Mouse (Mus musculus): ENCODE measurements around the gene 1810010D01Rik. TPM values are rescaled to one million over a fixed set of nuclear protein-coding genes. Genes with fewer than 3 reads are reported as not detected.

Gene 1810010D01Rik
- polyA plus RNA-seq, 1 experiment from 2014 or later: not detected

DNA sequence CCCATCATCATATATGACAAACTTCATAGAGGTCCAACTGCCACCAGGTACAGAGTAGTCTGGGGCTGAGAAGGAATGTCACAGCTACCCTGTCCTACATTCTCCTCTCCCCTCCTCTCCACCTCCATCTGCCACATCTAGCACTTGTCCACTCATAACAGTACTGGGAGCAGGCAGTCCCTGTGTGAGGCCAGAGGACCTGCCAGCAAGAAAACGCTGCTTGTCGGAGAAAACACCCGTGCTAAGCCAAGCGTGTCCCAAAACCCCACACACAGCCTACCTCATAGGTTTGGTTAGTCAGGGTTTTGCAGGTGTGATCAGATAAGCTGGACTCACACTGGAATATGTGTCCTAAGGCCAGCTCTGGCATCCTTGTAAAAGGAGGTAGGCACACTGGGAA, 33.0 kb upstream of the 1810010D01Rik start:
- H3K27me3 ChIP-seq (ENCODE audit: control insufficient read depth, insufficient read depth, low read length): no peaks in the 10 kb centered on the region
- 0 out of 2 replicates have a peak, but pooled peaks cover 3% of the 10 kb centered on the region for H3K4me1 ChIP-seq (ENCODE audit: control insufficient read depth, insufficient read depth, low read length)
- no peaks in the 10 kb centered on the region for H3K9me3 ChIP-seq (ENCODE audit: control insufficient read depth, low read length)
- no peak overlapping the region for H3K4me2 ChIP-seq (ENCODE audit: low read depth, severe bottlenecking)
- no peak overlapping the region for H3K9ac ChIP-seq (ENCODE audit: low read length)
- no peak overlapping the region for H3K4me3 ChIP-seq (ENCODE audit: low read depth, low read length)
- H3K36me3 ChIP-seq (ENCODE audit: control insufficient read depth, insufficient read depth, low read length): no peaks in the 10 kb centered on the region
- DNase-seq (ENCODE audit: low spot score): no peak
- no peak for ATAC-seq (ENCODE audit: insufficient number of reproducible peaks, low FRiP score, low TSS enrichment, low read depth)
- WGBS: 90% methylated on average over 4 of the region's 4 CpGs
- no peak overlapping the region for H3K27ac ChIP-seq (replicated peaks; ENCODE audit: low read depth, low read length)

DNA sequence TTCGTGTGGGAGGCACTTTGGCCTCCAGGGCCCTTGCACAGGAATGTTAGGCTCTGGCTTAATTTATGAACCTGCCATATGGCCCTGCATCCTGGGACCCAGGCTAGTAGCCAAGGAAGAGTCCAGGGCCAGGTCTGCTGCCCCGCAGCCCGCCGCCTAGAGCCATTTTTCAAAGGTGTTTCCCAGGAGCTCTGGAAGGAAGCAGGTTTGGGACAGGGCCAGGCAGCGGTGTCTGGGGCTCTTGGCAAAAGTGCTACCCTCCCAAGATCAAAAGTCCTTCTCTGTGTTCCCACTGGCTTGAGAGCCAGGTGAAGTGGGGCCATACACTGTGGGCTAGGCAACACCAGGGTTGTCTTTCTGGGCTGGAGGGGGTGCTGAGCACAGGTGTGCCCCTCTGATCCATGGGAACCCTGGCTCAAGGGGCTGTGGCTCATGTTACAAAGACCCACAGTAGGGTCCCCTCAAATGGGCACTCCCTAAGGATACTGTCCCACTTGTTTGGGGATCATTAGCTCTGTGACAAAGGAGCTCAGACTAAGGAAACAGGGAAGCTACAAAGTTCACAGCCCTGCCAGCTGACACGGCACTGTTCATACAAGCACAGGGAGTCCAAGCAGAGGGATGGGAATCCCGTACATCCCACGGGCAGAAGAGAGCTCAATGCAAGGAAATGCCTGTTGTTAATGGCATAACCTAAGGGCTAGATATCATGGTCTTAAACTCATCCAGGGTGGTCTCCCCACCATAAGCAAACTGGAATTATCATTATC, 32.0 kb upstream of the 1810010D01Rik start:
- Histone ChIP-seq H3K27ac (replicated peaks; ENCODE audit: low read depth, low read length) (no peak overlapping the region), H3K36me3 (ENCODE audit: control insufficient read depth, insufficient read depth, low read length) (no peaks in the 10 kb centered on the region), H3K4me2 (ENCODE audit: low read depth, severe bottlenecking) (no peak overlapping the region), H3K27me3 (ENCODE audit: control insufficient read depth, insufficient read depth, low read length) (no peaks in the 10 kb centered on the region), H3K4me1 (ENCODE audit: control insufficient read depth, insufficient read depth, low read length) (0 out of 2 replicates have a peak, but pooled peaks cover 3% of the 10 kb centered on the region), H3K4me3 (ENCODE audit: low read depth, low read length) (no peak overlapping the region), H3K9me3 (ENCODE audit: control insufficient read depth, low read length) (no peaks in the 10 kb centered on the region), H3K9ac (ENCODE audit: low read length) (no peak overlapping the region)
- 60% methylated on average over 8 of the region's 8 CpGs for WGBS
- no peak for ATAC-seq (ENCODE audit: insufficient number of reproducible peaks, low FRiP score, low TSS enrichment, low read depth)
- no peak for DNase-seq (ENCODE audit: low spot score)

DNA sequence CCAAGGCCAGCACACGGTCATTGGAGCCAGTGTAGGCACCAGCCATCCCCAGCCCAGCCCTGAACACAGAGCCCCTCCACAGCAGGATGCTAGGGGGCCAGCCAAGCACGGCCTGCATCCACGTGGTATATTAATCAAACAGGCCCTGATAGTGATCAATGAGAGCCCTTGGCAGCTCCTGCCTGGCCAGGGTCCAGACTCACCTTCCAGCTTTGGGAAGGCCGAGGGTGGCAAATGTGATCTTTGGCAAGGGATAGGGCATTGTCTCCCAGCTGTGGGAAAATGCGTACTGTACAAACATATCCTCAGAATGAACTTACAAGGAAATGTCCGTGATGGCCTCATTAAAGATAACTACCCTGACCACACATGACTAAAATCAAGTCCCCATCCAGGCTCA, 31.2 kb upstream of the 1810010D01Rik start:
- Histone ChIP-seq H3K4me2 (ENCODE audit: low read depth, severe bottlenecking) (no peak overlapping the region), H3K4me3 (ENCODE audit: low read depth, low read length) (no peak overlapping the region), H3K27me3 (ENCODE audit: control insufficient read depth, insufficient read depth, low read length) (no peaks in the 10 kb centered on the region), H3K36me3 (ENCODE audit: control insufficient read depth, insufficient read depth, low read length) (no peaks in the 10 kb centered on the region), H3K9me3 (ENCODE audit: control insufficient read depth, low read length) (no peaks in the 10 kb centered on the region), H3K4me1 (ENCODE audit: control insufficient read depth, insufficient read depth, low read length) (0 out of 2 replicates have a peak, but pooled peaks cover 3% of the 10 kb centered on the region), H3K27ac (replicated peaks; ENCODE audit: low read depth, low read length) (no peak overlapping the region), H3K9ac (ENCODE audit: low read length) (no peak overlapping the region)
- WGBS: 63% methylated on average over 6 of the region's 6 CpGs
- no peak for ATAC-seq (ENCODE audit: insufficient number of reproducible peaks, low FRiP score, low TSS enrichment, low read depth)
- no peak for DNase-seq (ENCODE audit: low spot score)

DNA sequence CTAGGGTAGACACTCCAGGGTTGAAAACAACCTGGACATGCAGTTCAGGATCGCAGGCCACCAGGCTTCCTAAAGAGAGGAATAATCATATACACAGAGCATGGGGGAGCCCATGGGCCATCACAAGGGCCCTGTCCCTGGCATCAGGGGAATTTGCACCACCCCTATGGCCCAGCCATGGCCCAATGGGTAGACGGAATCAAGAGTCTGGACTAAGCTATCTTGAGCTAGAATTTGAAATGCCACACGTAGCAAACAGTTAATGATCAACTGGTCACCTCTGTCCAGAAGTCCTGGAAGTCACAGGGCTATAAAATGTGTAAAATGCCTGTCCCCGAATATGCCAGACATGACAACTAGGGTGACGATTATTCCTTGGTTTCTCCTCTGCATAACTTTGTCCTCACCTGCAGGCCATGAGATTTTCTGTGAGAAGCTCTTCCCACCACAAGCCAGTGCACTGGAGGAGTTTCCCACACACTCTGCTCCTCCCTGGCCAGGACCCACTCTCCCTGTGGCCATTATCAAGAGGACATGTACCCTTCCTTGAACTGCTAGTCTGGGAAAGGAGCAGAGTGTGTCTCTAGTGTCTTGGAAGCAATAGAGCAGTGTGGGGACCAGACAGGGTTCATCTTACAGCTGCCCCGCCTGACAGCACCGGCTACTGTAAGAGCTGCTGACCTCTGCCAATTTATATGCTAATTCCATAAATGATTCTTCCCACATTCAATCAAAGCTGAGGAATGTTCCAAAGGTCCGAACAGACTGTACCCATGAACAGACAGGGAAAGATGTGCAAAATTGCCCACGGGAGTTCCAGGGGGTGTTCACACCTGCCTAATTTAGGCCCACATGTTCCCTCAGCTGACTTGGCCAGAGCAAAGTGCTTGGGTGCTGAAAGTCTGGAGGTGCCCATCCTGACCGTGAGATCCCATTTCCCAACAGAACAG, 27.2 kb upstream of the 1810010D01Rik start:
- no peak for ATAC-seq (ENCODE audit: insufficient number of reproducible peaks, low FRiP score, low TSS enrichment, low read depth)
- WGBS: 77% methylated on average over 10 of the region's 10 CpGs

GRCm38 (mm10) chr7:145231659-145232058, 23.7 kb upstream of the 1810010D01Rik start:
- DNase-seq (ENCODE audit: low spot score): no peak
- no peak overlapping the region; the same call in 1 of the 2 replicates for H3K4me2 ChIP-seq (ENCODE audit: low read depth, severe bottlenecking)
- 0 out of 2 replicates have a peak, but pooled peaks cover 4% of the 10 kb centered on the region for H3K4me1 ChIP-seq (ENCODE audit: control insufficient read depth, insufficient read depth, low read length)
- H3K9ac ChIP-seq (ENCODE audit: low read length): no peak overlapping the region
- H3K4me3 ChIP-seq (ENCODE audit: low read depth, low read length): no peak overlapping the region
- no peaks in the 10 kb centered on the region for H3K36me3 ChIP-seq (ENCODE audit: control insufficient read depth, insufficient read depth, low read length)
- 78% methylated on average over 9 of the region's 9 CpGs for WGBS
- H3K27me3 ChIP-seq (ENCODE audit: control insufficient read depth, insufficient read depth, low read length): no peaks in the 10 kb centered on the region
- H3K27ac ChIP-seq (replicated peaks; ENCODE audit: low read depth, low read length): no peak overlapping the region
- no peaks in the 10 kb centered on the region for H3K9me3 ChIP-seq (ENCODE audit: control insufficient read depth, low read length)
- no peak for ATAC-seq (ENCODE audit: insufficient number of reproducible peaks, low FRiP score, low TSS enrichment, low read depth)

More for the DNA sequence above, 27.2 kb upstream of the 1810010D01Rik start:
- H3K27ac ChIP-seq (replicated peaks; ENCODE audit: low read depth, low read length): no peak overlapping the region
- no peak overlapping the region for H3K9ac ChIP-seq (ENCODE audit: low read length)
- 0 out of 2 replicates have a peak, but pooled peaks cover 6% of the 10 kb centered on the region for H3K4me1 ChIP-seq (ENCODE audit: control insufficient read depth, insufficient read depth, low read length)
- H3K4me3 ChIP-seq (ENCODE audit: low read depth, low read length): no peak overlapping the region
- no peak overlapping the region for H3K4me2 ChIP-seq (ENCODE audit: low read depth, severe bottlenecking)
- H3K36me3 ChIP-seq (ENCODE audit: control insufficient read depth, insufficient read depth, low read length): no peaks in the 10 kb centered on the region
- no peak for DNase-seq (ENCODE audit: low spot score)
- no peaks in the 10 kb centered on the region for H3K9me3 ChIP-seq (ENCODE audit: control insufficient read depth, low read length)
- no peaks in the 10 kb centered on the region for H3K27me3 ChIP-seq (ENCODE audit: control insufficient read depth, insufficient read depth, low read length)

GRCm38 (mm10) chr7:145226641-145227040, 18.7 kb upstream of the 1810010D01Rik start:
- DNase-seq (ENCODE audit: low spot score) (no peak), ATAC-seq (ENCODE audit: insufficient number of reproducible peaks, low FRiP score, low TSS enrichment, low read depth) (no peak)
- no peaks in the 10 kb centered on the region for H3K27me3 ChIP-seq (ENCODE audit: control insufficient read depth, insufficient read depth, low read length)
- no peaks in the 10 kb centered on the region for H3K9me3 ChIP-seq (ENCODE audit: control insufficient read depth, low read length)
- no peak overlapping the region for H3K9ac ChIP-seq (ENCODE audit: low read length)
- H3K4me2 ChIP-seq (ENCODE audit: low read depth, severe bottlenecking): no peak overlapping the region
- 91% methylated on average over 6 of the region's 6 CpGs for WGBS
- no peak overlapping the region for H3K4me3 ChIP-seq (ENCODE audit: low read depth, low read length)
- no peak overlapping the region for H3K27ac ChIP-seq (replicated peaks; ENCODE audit: low read depth, low read length)
- H3K4me1 ChIP-seq (ENCODE audit: control insufficient read depth, insufficient read depth, low read length): 0 out of 2 replicates have a peak, but pooled peaks cover 6% of the 10 kb centered on the region
- H3K36me3 ChIP-seq (ENCODE audit: control insufficient read depth, insufficient read depth, low read length): no peaks in the 10 kb centered on the region

DNA sequence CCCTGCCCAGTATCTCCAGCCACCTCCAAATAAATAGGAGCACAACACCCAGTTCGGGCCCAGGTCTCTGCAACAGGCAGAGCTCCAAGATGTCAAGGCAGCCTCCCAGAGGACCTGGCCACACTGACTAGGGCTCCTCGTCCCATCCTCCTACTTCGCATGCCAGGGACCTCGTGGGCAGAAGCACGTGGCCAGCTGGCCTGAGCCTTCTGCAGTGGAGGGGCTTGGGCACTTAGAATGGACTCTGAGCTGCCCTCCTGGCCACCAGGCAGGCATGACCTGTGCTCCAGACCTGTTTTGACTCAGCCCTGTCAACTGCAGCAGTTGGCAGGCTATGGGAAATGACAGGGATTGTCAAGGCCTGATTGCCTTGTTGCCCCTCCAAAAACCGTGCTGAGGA, 17.7 kb upstream of the 1810010D01Rik start:
- 88% methylated on average over 6 of the region's 6 CpGs for WGBS

More for the DNA sequence above, 17.7 kb upstream of the 1810010D01Rik start:
- Histone ChIP-seq H3K27me3 (ENCODE audit: control insufficient read depth, insufficient read depth, low read length) (no peaks in the 10 kb centered on the region), H3K27ac (replicated peaks; ENCODE audit: low read depth, low read length) (no peak overlapping the region), H3K9ac (ENCODE audit: low read length) (no peak overlapping the region), H3K4me2 (ENCODE audit: low read depth, severe bottlenecking) (no peak overlapping the region), H3K4me1 (ENCODE audit: control insufficient read depth, insufficient read depth, low read length) (0 out of 2 replicates have a peak, but pooled peaks cover 3% of the 10 kb centered on the region), H3K9me3 (ENCODE audit: control insufficient read depth, low read length) (no peaks in the 10 kb centered on the region), H3K36me3 (ENCODE audit: control insufficient read depth, insufficient read depth, low read length) (no peaks in the 10 kb centered on the region), H3K4me3 (ENCODE audit: low read depth, low read length) (no peak overlapping the region)
- DNase-seq (ENCODE audit: low spot score): no peak
- no peak for ATAC-seq (ENCODE audit: insufficient number of reproducible peaks, low FRiP score, low TSS enrichment, low read depth)
